ENCODE assay signal across 14 mouse cellular contexts in genomic region chr10:4373558-4373957, GRCm38 (mm10).
"Had no signal": no experiment of that assay in that cellular context is flagged by ENCODE, and none has a peak within 500 bp of the region (broad histone marks: within the 10 kb centered on the region; RNA-seq: fewer than 3 reads in every experiment).

No protein-coding gene starts in this region.

- ATAC-seq: midbrain, embryonic 13.5 days; midbrain, embryonic 15.5 days had no signal

- H3K4me2 ChIP-seq: lung, embryonic 14.5 days; midbrain, embryonic 13.5 days; midbrain, embryonic 15.5 days; neural tube, embryonic 12.5 days; stomach, embryonic 15.5 days had no signal

- H3K27me3 ChIP-seq: midbrain, embryonic 13.5 days; midbrain, embryonic 15.5 days; neural tube, embryonic 12.5 days; stomach, embryonic 15.5 days had no signal

- H3K4me3 ChIP-seq: midbrain, embryonic 10.5 days; midbrain, embryonic 13.5 days; midbrain, embryonic 15.5 days; neural tube, embryonic 12.5 days; stomach, embryonic 15.5 days had no signal

- H3K9me3 ChIP-seq: midbrain, embryonic 13.5 days; midbrain, embryonic 15.5 days; neural tube, embryonic 12.5 days; stomach, embryonic 15.5 days had no signal

- H3K9ac ChIP-seq: lung, embryonic 14.5 days; midbrain, embryonic 13.5 days; midbrain, embryonic 15.5 days; neural tube, embryonic 12.5 days; stomach, embryonic 15.5 days had no signal

- H3K27ac ChIP-seq: midbrain, embryonic 10.5 days; midbrain, embryonic 13.5 days; midbrain, embryonic 15.5 days; neural tube, embryonic 12.5 days; stomach, embryonic 15.5 days; stomach, postnatal 0 days had no signal

- H3K4me1 ChIP-seq: midbrain, embryonic 15.5 days had no signal

- DNase-seq: lung, adult 18-20 months; lung, embryonic 14.5 days; lung, postnatal 10 days; lung, postnatal 4 days; right cerebral cortex, postnatal 14 days; thymus, adult 2 months; thymus, postnatal 25 days; thymus, postnatal 4 days had no signal
